Mouse (Mus musculus): Measurements from ENCODE around the gene Fads1. TPM values are rescaled to one million over a fixed set of nuclear protein-coding genes. Genes with fewer than 3 reads are reported as not detected.

The Fads1 gene
- total and polyA plus RNA-seq, 3 experiments, result 145 to 366 (median 307) TPM

DNA sequence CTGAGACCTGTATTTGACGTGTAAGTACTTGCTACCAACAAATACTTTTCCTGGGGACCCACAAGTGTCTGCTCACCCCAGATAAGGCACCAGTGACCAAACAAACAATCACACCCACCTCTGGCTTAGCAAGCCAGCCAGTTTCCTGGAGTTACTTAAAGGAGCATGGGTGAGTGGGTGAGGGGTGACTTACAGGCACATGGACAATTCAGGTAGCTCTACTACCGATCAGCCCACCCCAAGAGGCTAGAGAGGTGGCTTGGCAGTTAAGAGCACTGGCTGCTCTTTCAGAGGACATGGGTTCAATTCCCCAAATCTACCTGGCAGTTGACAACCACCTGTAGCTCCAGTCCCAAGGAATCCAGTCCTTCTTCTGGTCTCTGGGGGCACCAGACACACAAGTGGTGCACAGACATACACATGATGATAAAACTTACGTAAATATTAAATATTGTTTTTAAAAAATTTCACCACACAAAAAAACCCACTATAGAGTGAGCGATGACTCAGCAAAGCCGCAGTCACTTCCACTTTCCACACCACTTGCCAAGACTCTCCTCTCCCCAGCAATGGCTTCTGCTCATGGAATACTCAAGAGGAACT is 9.5 kb upstream of the Fads1 start:
- DNase-seq (ENCODE audit: low spot score) (peak; percentile 68), ATAC-seq (ENCODE audit: extremely low read depth, insufficient number of reproducible peaks, low FRiP score, poor library complexity, severe bottlenecking) (peak; percentile 77)
- Histone ChIP-seq H3K27me3 (ENCODE audit: insufficient read depth, low read length) (no peaks in the 10 kb centered on the region), H3K4me1 (ENCODE audit: insufficient read depth, low read depth, low read length) (peaks cover 68% of the 10 kb centered on the region), H3K36me3 (replicated peaks) (peaks cover under 1% of the 10 kb centered on the region), H3K4me3 (ENCODE audit: low read depth, low read length) (peak overlapping the region; percentile 62; the same call in 1 of the 2 replicates), H3K9me3 (replicated peaks) (peaks cover 2% of the 10 kb centered on the region)
- TF ChIP-seq POLR2AphosphoS5 (IDR thresholded peaks at IDR 0.05; ENCODE audit: insufficient replicate concordance, low read depth, low read length), result no peak
- peak; percentile 93 for TF ChIP-seq TAL1 (conservative IDR thresholded peaks at IDR 0.05; ENCODE audit: low read depth, low read length)

DNA sequence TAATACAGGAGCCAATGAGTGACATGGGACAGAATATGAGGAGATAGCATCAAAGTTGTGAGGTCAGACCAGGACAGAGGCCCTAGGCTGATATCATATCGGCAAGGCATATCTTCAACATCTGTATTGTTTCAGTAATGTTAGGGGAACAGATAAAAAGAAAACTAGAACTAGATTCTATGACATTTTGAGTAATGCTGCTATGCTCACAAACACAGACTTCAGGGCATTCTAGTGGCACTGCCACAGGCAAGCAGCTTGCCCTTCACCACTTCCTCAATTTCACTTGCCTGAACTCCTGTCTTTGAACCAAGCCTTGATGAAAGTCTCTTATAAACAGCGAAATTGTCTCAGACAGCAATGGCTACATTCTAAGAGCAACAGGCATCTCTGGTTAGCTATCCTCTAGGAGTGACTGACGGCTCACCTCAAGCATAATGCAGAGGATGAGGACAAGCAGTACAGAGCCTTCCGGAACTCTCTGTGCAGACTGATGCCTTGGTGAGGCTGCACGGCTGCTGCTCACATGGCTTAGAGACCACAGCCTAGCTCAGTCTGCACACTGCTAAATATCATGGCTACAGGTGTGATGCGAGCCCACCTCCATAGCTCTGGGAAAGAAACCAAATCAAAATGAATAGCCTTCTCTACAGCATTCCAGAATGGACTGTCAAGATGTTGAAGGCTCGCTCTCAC is 8.7 kb upstream of the Fads1 start:
- peaks cover 3% of the 10 kb centered on the region for H3K36me3 ChIP-seq (replicated peaks)
- ATAC-seq (ENCODE audit: extremely low read depth, insufficient number of reproducible peaks, low FRiP score, poor library complexity, severe bottlenecking) (peak; percentile 47), DNase-seq (ENCODE audit: low spot score) (no peak)
- peaks cover 6% of the 10 kb centered on the region for H3K9me3 ChIP-seq (replicated peaks)
- H3K27me3 ChIP-seq (ENCODE audit: insufficient read depth, low read length), result no peaks in the 10 kb centered on the region
- TF ChIP-seq POLR2AphosphoS5 (IDR thresholded peaks at IDR 0.05; ENCODE audit: insufficient replicate concordance, low read depth, low read length), result no peak
- peak; percentile 60; the same call in 1 of the 2 replicates for TF ChIP-seq TAL1 (conservative IDR thresholded peaks at IDR 0.05; ENCODE audit: low read depth, low read length)
- H3K4me3 ChIP-seq (ENCODE audit: low read depth, low read length), result peak overlapping the region; percentile 62; the same call in 1 of the 2 replicates
- H3K4me1 ChIP-seq (ENCODE audit: insufficient read depth, low read depth, low read length), result peaks cover 68% of the 10 kb centered on the region

DNA sequence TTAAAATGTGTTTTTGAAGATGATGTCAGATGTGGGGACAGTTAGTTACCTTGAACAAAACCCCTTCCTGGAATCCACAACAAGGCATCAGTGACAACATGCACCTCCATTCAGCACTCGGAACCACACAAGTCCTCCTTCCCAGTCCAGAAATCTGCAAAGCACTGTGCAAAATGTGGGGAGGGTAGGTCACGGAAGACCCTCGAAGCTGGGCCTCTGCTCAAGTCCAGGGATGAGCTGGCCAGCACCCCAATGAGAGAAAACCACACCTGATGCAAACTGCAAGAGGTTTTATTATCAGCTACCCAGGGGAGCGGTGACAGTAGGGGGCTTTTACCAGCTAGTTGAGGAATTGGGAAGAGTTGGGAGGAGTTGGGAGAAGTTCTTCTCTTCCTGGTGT is 7.7 kb upstream of the Fads1 start:
- Histone ChIP-seq H3K9me3 (replicated peaks) (peaks cover 6% of the 10 kb centered on the region), H3K36me3 (replicated peaks) (peaks cover 3% of the 10 kb centered on the region), H3K27me3 (ENCODE audit: insufficient read depth, low read length) (no peaks in the 10 kb centered on the region), H3K4me3 (ENCODE audit: low read depth, low read length) (peak overlapping the region; percentile 56; the same call in 1 of the 2 replicates), H3K4me1 (ENCODE audit: insufficient read depth, low read depth, low read length) (peaks cover 61% of the 10 kb centered on the region)
- no peak for TF ChIP-seq CTCF (IDR thresholded peaks at IDR 0.05; ENCODE audit: low read depth, low read length)
- ATAC-seq (ENCODE audit: extremely low read depth, insufficient number of reproducible peaks, low FRiP score, poor library complexity, severe bottlenecking), result no peak
- DNase-seq (ENCODE audit: low spot score), result no peak

DNA sequence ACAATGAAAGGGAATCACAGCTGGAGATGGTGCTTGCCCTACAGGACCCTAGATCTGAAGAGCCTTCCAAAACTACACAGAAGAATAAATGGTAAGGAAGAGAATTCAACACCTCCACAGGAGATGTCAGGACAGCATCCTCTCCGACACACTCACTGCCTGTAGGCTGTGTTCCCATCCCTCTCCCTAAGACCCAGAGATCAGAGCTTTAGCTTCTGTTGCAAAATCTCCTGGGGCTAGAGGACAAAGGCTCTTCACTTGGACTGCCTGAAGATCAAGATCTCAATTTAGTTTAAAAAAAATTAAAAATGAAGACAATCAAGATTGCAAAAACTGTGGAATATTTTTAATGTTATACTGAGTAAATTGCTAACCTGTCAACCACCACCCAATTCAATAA is 6.2 kb upstream of the Fads1 start:
- no peaks in the 10 kb centered on the region for H3K27me3 ChIP-seq (ENCODE audit: insufficient read depth, low read length)
- DNase-seq (ENCODE audit: low spot score) (no peak), ATAC-seq (ENCODE audit: extremely low read depth, insufficient number of reproducible peaks, low FRiP score, poor library complexity, severe bottlenecking) (no peak)
- peaks cover 59% of the 10 kb centered on the region for H3K4me1 ChIP-seq (ENCODE audit: insufficient read depth, low read depth, low read length)
- H3K4me3 ChIP-seq (ENCODE audit: low read depth, low read length), result no peak overlapping the region
- H3K36me3 ChIP-seq (replicated peaks), result peaks cover 3% of the 10 kb centered on the region
- TF ChIP-seq POLR2AphosphoS5 (IDR thresholded peaks at IDR 0.05; ENCODE audit: insufficient replicate concordance, low read depth, low read length) (no peak), GATA1 (IDR thresholded peaks at IDR 0.05; ENCODE audit: borderline replicate concordance, low read length) (no peak), GATA2 (IDR thresholded peaks at IDR 0.05; ENCODE audit: borderline replicate concordance, low read depth, low read length) (no peak), CTCF (IDR thresholded peaks at IDR 0.05; ENCODE audit: low read depth, low read length) (no peak), TAL1 (conservative IDR thresholded peaks at IDR 0.05; ENCODE audit: low read depth, low read length) (no peak)
- peaks cover 6% of the 10 kb centered on the region for H3K9me3 ChIP-seq (replicated peaks)

DNA sequence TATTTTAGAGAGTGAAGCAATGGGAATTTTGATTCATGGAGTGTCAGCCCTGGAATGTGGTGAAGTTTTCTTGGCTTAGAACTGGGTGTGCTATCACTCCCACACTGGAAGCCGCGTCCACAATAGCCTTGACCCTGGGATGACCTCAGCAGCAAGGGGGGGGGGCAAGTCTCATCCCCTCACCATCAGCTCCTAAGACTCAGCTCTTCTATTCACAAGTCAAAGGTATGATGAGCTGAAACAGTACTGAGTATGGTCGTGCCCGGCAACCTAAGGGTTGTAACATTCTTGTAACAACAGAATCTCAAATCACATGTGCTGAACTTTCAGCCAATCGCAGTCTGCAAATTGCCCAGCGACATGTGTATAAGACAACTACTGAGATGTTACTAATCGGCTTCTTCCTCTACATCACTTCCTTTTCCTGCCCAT is 5.7 kb upstream of the Fads1 start:
- TF ChIP-seq TAL1 (conservative IDR thresholded peaks at IDR 0.05; ENCODE audit: low read depth, low read length), result no peak
- no peak for TF ChIP-seq GATA1 (IDR thresholded peaks at IDR 0.05; ENCODE audit: borderline replicate concordance, low read length)
- no peak for TF ChIP-seq CTCF (IDR thresholded peaks at IDR 0.05; ENCODE audit: low read depth, low read length)
- H3K36me3 ChIP-seq (replicated peaks), result peaks cover 3% of the 10 kb centered on the region

DNA sequence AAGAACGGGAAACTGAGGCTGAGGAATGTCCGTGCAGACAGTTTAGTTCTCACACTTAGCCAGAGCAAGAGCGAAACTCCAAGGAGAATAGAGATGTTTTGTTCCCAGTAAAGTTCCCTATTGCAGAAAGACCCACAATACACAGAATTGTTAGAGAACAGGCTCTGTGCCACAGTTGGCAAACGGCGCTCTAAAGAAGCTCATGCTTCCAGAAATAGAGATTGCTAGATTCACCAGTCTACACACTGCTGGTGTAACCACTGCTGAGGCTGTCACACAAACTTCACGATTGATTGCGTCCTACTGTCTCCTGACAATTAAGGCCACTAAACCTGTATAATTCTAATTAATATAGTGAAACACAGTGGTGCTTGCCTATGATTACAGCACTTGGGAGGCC is 1.5 kb upstream of the Fads1 start:
- H3K27me3 ChIP-seq (ENCODE audit: insufficient read depth, low read length), result no peaks in the 10 kb centered on the region
- H3K36me3 ChIP-seq (replicated peaks), result peaks cover 29% of the 10 kb centered on the region
- peaks cover 52% of the 10 kb centered on the region for H3K4me1 ChIP-seq (ENCODE audit: insufficient read depth, low read depth, low read length)
- no peak for ATAC-seq (ENCODE audit: extremely low read depth, insufficient number of reproducible peaks, low FRiP score, poor library complexity, severe bottlenecking)
- H3K9me3 ChIP-seq (replicated peaks), result peaks cover 6% of the 10 kb centered on the region
- TF ChIP-seq GATA2 (IDR thresholded peaks at IDR 0.05; ENCODE audit: borderline replicate concordance, low read depth, low read length), result no peak
- no peak for TF ChIP-seq TAL1 (conservative IDR thresholded peaks at IDR 0.05; ENCODE audit: low read depth, low read length)
- TF ChIP-seq CTCF (IDR thresholded peaks at IDR 0.05; ENCODE audit: low read depth, low read length), result no peak
- no peak for TF ChIP-seq POLR2AphosphoS5 (IDR thresholded peaks at IDR 0.05; ENCODE audit: insufficient replicate concordance, low read depth, low read length)
- TF ChIP-seq GATA1 (IDR thresholded peaks at IDR 0.05; ENCODE audit: borderline replicate concordance, low read length), result no peak
- no peak for DNase-seq (ENCODE audit: low spot score)
- no peak overlapping the region for H3K4me3 ChIP-seq (ENCODE audit: low read depth, low read length)

More for the DNA sequence above, 5.7 kb upstream of the Fads1 start:
- H3K4me3 ChIP-seq (ENCODE audit: low read depth, low read length), result no peak overlapping the region
- H3K9me3 ChIP-seq (replicated peaks), result peaks cover 6% of the 10 kb centered on the region
- ATAC-seq (ENCODE audit: extremely low read depth, insufficient number of reproducible peaks, low FRiP score, poor library complexity, severe bottlenecking) (no peak), DNase-seq (ENCODE audit: low spot score) (no peak)
- no peaks in the 10 kb centered on the region for H3K27me3 ChIP-seq (ENCODE audit: insufficient read depth, low read length)
- H3K4me1 ChIP-seq (ENCODE audit: insufficient read depth, low read depth, low read length), result peaks cover 58% of the 10 kb centered on the region
